Mouse (Mus musculus) heart, adult 11 months (tissue): ENCODE measurements at regions not wholly inside any gene's neighbourhood (a gene's known extent, or its start where the extent isn't known, plus 50 kb on each side); places are given as distances from the start of the nearest gene placed in this dataset.

Experiments
- DNase-seq: peaks from one replicate; pipeline ENCODE4 v3.0.0; 2022

DNA sequence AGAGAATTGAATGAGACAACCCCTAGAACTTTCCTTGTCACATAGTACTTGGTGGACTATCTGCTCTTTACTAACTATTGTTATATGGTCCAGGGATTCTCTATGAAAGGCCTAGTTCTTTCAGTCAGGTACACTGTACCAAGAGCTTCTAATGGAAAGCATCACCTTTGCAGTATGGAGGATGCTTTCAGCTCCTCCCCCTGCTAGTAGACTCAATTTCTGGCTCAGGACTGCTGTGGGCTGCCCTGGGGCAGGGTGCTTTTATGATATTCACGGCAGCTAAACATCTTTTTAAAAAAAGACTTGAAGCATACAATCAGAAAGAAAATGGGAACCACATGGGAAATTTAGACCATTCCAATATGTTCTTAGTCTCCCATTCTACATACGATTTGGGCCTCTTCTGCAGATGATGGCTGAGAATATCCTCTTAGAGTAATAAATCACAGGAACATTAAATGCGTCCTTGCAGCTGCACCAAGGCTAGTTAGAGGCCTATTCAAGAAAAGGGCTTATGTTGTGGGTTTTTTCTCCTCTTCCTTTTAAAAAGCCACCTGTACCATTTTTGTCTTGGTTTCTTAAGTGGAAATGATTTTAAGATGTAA lies 61.7 kb upstream of the 6030498E09Rik start:
- no peak for DNase-seq

DNA sequence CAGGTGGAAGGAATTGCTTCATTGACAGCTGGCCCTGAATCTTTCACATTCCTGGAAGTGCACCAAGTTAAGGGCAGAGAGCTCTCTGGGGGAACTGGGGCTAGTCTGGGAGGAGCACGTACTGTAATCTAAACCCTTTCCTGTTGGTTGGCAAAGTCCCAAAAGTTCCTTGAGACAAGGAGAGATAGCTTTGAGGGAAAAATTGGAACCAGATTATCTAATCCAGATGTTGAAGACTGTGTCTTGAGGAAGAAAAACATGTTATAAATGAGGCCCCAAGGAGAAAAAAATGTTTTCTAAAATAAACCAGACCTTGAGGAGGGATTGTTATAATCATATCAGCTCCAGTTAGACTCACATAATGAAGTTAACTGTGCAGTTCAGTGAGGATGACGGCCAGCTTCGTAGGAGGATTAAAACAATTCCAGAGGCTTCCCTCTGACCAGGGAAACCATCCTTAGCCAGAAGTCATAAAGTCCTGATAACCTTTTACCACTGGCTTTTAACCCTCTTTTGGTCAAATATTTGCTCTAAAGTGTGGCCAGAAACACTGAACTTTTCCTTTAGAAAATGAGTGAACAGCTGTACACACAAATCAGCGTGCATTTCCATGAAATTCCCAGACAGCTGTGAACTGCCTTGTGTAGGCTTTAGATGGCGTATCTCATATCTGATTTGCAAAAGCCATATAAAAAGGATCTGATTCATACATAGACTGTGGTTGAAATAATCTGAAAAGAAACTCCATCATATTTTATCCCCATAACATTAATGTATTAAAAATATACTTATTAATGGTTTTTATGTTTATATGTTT lies 60.8 kb upstream of the 6030498E09Rik start:
- DNase-seq = peak; percentile 95
